Mouse (Mus musculus) c-Kit-positive CD71-positive TER-119-negative erythroid progenitor cells, embryonic 14.5 days (primary cell): ENCODE results near the gene Gm12216.
"Not testable (repeated sequence)": the region's sequence is repeated elsewhere in the genome, so short reads cannot be mapped to it uniquely, and the experiment has no call there.

Experiments
- DNase-seq: peaks from one replicate; pipeline ENCODE4 v3.0.0-alpha.2; 2013; ENCODE audit warnings: low read depth

Gm12216 gene

DNA sequence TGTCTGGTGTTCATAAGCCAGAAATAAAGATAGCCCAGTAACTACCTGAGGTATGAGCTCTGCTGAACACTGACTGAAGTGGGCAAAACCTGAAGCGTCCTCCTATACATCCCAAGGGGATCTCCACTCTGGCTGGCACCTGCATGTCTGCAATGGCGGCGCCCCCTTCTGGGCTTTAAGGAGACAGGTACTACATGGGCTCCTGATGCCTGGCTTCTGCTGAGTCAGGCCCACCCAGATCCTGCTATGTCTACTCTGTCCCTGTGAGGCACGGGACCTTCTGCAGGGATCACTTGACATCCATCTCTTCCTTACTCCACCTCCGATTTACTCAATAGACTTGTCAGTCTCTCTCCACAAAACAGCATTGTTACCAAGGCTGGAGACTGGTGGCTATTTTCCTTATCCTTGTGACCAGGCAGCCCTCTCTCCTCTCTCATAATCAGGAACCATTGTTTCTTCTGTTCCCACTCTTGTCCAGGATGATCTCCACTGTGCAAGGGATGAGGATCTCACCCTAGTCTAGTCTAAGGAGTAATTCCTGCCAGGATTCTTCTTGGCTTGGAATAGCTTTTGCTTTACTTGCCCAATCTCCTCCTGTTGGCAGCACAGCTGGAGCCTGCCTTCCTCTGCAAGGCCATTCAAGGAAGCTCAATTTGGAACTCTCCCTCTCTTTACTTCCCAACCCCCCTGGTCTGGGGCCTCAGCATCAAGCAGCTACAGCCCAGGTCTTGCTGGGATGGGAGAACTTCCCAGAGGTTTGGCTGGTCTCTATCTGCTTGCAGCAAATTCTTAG lies 15.1 kb upstream of the Gm12216 start:
- DNase-seq, result not testable (repeated sequence)

- DNase-seq, result no peak
Measured at GRCm38 (mm10) chr11:53871786-53872507, 12.9 kb upstream of the Gm12216 start.

DNA sequence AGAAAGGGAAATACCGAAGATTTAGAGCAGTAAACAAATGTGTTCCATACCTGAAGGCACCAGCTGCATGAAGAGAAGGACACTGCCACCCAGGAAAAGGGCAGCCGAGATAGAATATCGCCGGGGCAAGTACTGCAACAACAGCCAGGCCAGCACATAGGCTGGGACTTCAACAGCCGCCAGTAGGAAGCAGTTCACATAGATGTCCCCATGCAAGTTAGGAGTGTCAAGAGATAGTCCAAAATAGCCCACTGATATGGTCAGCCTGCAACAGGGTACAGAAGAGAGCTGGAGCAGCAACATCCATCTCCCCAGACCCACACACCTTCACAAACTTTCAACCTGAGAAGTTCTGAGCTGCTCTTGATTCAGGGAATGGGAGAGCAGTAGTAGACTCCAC lies 10.1 kb upstream of the Gm12216 start:
- no peak for DNase-seq

- not testable (repeated sequence) for DNase-seq
Measured at GRCm38 (mm10) chr11:53868323-53868722, 9.3 kb upstream of the Gm12216 start.

- DNase-seq, result not testable (repeated sequence)
Measured at GRCm38 (mm10) chr11:53864724-53865310, 5.8 kb upstream of the Gm12216 start.

- DNase-seq, result not testable (repeated sequence)
Measured at GRCm38 (mm10) chr11:53860944-53861343, 1.9 kb upstream of the Gm12216 start.

DNA sequence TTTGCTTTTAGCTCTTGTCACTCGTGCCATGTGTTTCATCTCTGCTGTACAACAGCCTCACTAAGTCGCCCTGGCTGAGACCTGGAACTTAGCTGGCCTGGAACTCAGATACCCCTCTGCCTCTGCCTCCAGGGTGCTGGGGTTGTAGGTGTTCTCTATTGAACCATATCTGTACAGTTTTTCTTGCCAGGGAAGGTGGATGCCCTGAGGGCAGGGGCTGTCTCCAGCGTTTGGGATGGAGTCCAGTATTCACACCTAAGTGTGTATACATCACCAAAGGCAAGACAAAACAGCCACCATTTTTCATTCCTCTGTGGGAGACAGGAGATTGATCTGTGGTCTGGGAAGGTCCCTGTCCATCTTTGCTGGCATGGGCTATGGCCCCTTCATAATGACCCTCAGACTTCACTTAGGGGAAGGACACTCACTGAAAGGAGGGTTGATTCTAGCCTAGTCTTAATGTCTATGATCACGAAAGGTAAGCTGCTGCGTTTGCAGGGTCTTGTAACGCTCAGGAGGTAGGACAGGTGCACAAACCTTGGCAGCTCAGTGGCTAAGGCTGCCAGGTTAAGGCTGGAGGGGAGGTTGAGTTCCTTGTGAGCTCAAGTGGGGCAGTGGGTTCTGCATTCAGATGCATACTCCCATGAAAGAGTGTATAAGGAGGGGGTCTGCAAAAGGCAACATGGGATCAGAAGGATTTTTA lies 847 bp downstream of the Gm12216 start:
- DNase-seq, result no peak

- no peak for DNase-seq
Measured at GRCm38 (mm10) chr11:53853665-53854064, 5.4 kb downstream of the Gm12216 start.

- no peak for DNase-seq
Measured at GRCm38 (mm10) chr11:53851795-53852194, 7.3 kb downstream of the Gm12216 start.

DNA sequence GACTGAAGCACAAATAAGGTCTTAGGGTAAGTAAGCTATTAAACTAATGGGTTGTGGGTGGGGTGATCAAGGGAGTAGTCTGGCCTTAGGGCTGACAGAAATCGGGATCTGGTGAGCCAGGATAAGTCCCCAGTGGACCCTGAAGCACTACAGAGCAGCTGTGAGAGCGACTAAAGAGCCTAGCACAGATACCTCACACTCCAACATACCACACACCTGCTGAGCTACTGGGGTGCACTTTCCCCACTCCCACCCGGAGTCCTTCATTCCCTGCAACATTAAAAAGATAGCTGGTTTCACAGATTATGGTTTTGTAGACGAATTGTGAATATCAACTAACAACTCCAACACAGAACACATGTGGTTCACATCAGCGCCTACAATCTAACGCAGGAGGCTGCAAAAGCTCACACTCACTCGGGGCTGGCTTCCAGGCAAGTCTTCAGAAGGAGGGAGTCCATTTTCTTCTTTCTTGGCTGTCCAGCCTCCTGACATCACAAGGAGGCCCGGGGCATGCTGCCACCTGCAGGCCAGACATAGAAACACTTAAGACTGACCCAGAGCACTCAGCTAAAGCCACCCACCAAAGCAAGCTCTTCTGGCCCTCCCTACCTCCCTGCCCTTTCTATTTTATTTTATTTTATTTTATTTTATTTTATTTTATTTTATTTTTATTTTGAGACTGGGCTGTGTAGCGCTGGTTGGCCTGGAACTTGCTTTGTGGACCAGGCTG lies 9.3 kb downstream of the Gm12216 start:
- DNase-seq, result peak; percentile 58

DNA sequence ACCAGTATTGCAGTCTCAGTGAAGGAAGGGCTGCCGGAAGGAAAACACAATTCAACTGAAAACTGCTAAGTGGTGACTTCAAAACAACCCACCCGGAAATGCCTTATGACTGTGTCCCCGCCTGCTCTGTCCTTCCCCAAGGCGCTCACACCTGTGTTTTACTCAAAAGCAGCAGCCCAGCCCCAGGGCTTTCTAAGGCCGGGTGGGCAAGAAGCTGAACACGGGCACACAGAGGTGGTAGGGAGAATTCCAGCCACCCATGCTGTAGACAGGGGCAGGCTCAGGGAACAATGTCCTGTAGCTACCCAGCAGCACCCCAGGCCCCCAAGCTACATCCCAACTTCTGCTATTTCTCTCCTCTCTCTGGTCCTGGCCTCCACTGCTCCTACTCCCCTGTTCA lies 13.4 kb downstream of the Gm12216 start:
- DNase-seq, result no peak

GRCm38 (mm10) chr11:53843106-53843505 lies 15.9 kb downstream of the Gm12216 start:
- no peak for DNase-seq

- DNase-seq, result no peak
Measured at GRCm38 (mm10) chr11:53842161-53842581, 16.9 kb downstream of the Gm12216 start.

- no peak for DNase-seq
Measured at GRCm38 (mm10) chr11:53841514-53841913, 17.5 kb downstream of the Gm12216 start.

GRCm38 (mm10) chr11:53839663-53840642 lies 19.1 kb downstream of the Gm12216 start:
- DNase-seq, result no peak

DNA sequence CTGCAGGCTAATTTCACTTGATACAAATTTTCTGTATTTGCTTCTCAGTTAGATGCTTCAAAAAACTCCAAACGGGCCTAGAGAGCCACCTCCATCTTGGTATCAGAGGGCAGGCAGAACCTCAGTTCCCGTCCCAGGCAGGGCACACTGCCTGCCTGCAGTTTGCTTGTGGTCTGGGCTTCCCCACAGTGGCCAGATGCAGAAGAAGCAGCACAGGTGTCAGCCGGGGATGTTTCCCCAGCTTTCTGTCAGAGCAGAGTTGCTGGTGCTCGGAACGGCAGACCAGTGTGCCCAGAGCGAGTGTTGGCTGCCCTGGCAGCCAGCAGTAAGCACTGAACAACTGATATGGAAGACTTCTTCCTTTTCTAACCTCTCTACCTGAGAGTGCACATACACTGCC lies 19.9 kb downstream of the Gm12216 start:
- DNase-seq, result no peak

DNA sequence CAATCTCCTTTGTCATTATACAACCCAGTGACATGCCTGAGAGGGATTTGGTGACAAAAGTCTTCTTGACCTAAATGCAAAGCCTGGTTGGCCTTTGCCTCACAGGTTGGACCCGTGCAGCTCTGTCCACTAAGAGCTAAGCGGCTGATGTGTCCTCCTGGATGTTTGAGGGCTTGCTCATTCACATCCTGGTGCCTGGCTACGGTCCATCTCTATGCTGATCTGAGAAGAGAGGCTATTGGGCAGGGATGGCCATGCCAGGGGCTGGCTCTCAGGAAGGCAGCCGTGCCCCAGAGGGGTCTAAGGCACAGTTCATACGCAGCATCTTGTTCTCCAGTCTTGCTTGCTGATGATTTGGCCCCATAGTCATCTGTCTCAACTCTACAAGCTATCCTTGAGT lies 21.3 kb downstream of the Gm12216 start:
- no peak for DNase-seq

DNA sequence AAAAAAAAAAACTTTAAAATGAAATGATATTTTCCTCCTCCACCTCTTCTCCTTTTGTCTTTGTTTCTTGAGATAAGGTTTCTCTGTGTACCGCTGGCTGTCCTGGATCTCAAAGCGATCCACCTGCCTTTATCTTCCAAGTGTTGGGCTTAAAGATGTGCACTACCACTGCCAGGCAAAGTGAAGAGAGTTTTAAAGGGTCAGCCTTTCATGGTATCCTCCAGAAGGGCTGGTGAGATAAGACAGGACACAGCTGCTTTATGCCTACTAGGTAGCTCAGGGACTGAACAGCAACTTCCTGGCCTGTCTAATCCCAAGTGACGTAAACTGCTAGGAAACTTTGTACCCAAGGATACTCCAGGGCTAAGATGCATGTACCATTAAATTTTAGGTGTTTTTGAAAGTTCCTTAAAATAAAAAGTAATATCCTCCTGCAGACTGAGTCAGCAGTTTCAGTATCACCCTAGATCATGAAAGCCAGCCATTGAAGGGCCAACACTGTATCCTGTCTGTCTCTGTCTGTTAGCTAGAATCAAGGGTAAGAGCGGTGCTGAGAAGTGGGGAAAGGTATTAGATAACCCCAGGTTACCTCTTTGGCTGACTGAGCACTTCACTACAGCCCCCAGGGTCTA lies 23.6 kb downstream of the Gm12216 start:
- no peak for DNase-seq

DNA sequence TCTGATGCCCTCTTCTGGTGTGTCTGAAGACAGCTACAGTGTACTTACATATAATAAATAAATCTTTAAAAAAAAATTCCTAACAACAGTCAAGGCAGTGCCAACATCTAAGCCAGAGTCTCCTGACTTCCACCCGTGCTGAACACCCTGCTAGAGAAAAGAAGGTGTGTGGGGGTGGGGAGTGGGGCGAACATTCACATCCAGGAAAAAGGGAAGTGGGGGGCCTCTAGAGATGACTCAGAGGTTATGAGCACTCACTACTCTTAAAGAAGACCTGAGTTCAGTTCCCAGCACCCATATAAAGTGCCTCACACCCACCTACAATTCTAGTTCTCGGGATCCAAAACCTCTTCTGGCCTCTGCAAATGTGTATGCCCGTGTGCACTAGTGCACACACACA lies 33.6 kb downstream of the Gm12216 start:
- DNase-seq, result no peak

GRCm38 (mm10) chr11:53821945-53822338 lies 37.1 kb downstream of the Gm12216 start:
- DNase-seq, result no peak
